Mouse (Mus musculus) brown adipose tissue, adult 24 weeks (tissue): ENCODE results near the gene Rnf130. TPM values are rescaled to one million over a fixed set of nuclear protein-coding genes. Genes with fewer than 3 reads are reported as not detected.

Experiments
- polyA plus RNA-seq: library from polyadenylated mRNA; stranded (reverse); fragments of >200 nt; gene quantifications from 2 replicates; pipeline ENCODE4 v1.2.4, GENCODE M21; 2012; ENCODE audit not compliant: missing spikeins, insufficient read depth, insufficient read length

Gene Rnf130
- polyA plus RNA-seq, 1 experiment, result 97.9 TPM

Other genes starting within 250 kb of the Rnf130 start
- 6.9 and 14.4 TPM in 2 replicates for gene Gfpt2, start 231.2 kb upstream of the Rnf130 start, polyA plus RNA-seq
- gene Mapk9, start 178.6 kb upstream of the Rnf130 start, polyA plus RNA-seq, result 37.6 and 42.6 TPM in 2 replicates
- gene Rasgef1c, start 123.5 kb upstream of the Rnf130 start, polyA plus RNA-seq, result 1.2 TPM in 1 of 2 replicates, not detected in the other
- 30.8 and 41.0 TPM in 2 replicates for gene Tbc1d9b, start 106.0 kb downstream of the Rnf130 start, polyA plus RNA-seq
- gene Mrnip, start 149.1 kb downstream of the Rnf130 start, polyA plus RNA-seq, result 3.0 and 6.3 TPM in 2 replicates
- 216 and 235 TPM in 2 replicates for gene Sqstm1, start 185.5 kb downstream of the Rnf130 start, polyA plus RNA-seq
- gene Mgat4b, start 185.5 kb downstream of the Rnf130 start, polyA plus RNA-seq, result 57.6 and 60.6 TPM in 2 replicates
- 27.5 and 45.3 TPM in 2 replicates for gene Ltc4s, start 213.3 kb downstream of the Rnf130 start, polyA plus RNA-seq